Mouse (Mus musculus): ENCODE results near the gene Nyap1.
"Not testable (repeated sequence)": the region's sequence is repeated elsewhere in the genome, so short reads cannot be mapped to it uniquely, and the experiment has no call there.

DNA sequence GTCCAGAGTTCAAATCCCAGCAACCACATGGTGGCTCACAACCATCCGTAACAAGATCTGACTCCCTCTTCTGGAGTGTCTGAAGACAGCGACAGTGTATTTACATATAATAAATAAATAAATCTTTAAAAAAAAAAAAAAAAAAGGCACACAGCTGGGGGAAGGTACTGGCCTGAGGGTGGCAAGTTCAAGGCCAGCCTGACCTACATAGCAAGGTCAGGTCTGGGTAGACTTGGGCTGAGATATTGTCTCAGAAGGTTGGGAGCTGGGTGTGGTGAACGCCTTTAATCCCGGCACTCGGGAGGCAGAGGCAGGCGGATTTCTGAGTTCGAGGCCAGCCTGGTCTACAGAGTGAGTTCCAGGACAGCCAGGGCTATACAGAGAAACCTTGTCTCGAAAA, 8.8 kb upstream of the Nyap1 start:
- not testable (repeated sequence) for TF ChIP-seq CTCF (IDR thresholded peaks at IDR 0.05; ENCODE audit: low read depth); EP300 (optimal IDR thresholded peaks at IDR 0.05)

All from stomach, postnatal 0 days (tissue).